Mouse (Mus musculus) mouse embryonic stem cell (cell line): ENCODE results near the gene Clpb.

Experiments
- in situ Hi-C, 2 experiments: fragments of 300-500 bp; cut with MboI; formaldehyde crosslinking; loops; 1 replicate in 1 of 2; 3 replicates in 1 of 2; pipeline ENCODE4 v1.14.3; 2019 to 2020; ENCODE audit warnings: low sequenced_read_pairs in 2 of 2, low pct_unique_long_range_greater_than_20kb in 1 of 2, mixed read lengths in 1 of 2; ENCODE audit not compliant: unreplicated experiment in 1 of 2

Gene Clpb

DNA sequence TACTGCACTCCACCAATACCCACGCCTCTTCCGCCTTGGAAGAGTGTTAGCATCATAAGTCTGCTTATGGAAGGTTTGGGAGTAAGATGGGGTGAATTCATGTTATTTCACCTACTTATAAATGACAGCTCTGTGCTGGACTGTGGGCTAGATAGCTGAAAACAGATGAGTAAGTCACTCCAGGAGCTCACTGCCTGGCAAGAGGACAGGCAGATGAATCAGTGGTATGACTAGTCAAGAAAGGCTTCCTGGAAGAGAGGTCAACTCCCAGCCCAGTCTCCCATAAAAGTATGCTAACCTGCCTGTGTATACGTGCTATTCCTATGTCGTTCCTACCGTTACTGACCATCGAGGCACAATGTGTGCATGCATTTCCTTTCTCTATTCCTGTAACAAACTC, 91.9 kb downstream of the Clpb start:
- in situ Hi-C loops, result no loop called here

DNA sequence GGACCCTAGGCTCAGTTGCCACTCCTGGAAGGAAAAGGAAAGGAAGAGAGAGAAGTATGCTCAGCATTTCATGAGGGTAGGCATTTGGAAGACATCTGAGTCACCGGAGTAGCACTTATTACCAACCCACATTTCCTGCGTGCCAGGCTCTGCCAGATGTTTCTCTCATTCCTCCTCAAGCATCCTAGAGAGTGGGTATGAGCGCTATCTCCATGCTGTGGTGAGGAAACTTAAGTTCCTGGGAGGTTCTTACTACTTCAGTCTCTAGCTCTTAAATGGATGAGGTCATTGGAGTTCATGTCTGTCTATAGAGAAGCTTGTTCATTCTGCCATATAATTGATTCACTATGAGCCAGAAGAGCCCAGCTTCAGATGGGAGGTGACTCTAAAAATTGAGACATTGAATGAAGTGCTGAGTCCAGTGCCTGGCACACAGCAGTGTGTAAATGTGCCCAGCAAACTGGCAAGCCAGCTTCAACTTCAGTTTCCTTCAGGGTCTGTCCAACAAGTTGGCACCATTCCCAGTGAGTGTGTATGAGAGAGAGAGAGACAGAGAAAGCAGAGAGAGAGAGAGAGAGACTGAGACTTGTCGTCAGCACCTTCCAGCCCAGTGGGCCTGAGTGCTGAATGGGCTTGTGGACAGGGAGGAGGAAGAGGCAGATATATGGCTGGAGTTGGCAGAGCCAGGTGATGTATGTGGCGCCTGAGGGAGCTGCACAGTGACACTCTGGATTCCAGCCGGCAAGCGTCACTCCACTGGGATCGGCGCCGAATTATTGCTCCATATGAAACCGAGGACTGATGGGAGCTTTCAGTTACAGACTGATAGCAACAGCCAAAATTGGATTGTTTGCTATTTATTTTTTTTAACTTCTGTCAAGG, 98.7 kb downstream of the Clpb start:
- in situ Hi-C loops, result no loop called here

DNA sequence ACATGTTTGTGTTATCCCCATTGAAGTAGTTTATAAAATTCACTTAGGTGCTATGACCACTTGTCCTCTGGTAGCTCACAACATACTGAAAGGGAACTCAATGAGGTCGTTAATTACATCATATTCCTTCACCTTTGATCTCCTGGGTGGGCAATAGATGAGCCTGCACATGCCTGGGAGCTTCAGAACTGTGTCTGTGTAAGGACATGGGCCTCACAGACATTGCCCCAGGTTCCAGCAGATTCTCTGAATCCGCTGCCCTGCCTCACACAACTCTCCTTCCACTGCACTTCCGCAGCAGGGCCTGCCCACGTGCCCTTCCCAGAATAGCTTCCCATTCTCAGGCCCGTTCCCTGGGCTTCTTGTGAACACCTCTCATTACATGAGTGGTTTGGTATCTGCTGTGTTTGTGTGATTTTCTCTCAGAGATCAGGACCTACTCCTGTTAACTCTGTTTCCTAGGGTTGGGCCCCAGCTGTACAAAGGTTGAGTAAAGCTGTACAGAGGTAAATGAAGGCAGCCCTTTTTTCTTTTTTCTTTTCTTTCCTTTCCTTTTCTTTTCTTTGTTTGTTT, 104.0 kb downstream of the Clpb start:
- in situ Hi-C loops, result no loop called here

DNA sequence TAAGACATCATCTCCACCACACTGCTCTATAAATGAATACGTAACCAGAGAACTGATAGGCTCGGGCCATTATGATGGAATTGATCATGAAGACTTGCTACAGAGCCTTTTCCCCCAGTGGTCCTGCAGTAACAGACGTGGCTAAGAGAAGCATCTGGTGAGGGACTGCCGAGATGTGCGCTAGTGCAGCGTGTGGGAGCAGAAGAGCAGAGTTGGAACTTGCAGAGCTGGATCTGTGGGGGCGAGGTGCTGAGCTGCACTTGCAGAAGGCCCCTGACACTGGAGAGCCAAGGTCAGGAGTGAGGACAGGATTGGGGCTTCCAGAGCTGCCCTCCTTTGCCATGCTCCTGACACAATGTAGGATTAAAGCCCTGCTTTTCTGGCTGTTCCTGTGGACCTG, 106.6 kb downstream of the Clpb start:
- in situ Hi-C loops, result no loop called here

DNA sequence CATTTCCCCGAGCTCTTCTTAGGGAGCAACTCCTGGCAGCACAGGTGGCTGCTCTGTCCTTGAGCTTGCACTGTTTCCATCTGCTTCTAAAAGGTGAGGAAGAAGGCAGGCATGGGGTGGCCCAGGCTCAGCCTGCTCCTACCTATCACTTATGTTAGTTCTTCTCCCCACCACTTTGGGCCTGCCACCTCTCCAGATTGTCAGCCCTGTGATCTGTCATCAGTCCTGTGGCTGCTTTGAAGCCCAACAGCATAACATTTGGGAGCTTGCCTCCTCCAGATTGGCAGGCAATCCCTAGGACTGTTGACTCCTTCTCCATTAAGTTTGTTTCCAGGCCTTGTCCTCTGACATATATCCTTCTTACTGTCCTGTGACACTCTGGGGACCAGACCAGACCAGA, 108.2 kb downstream of the Clpb start:
- in situ Hi-C loops, result no loop called here

DNA sequence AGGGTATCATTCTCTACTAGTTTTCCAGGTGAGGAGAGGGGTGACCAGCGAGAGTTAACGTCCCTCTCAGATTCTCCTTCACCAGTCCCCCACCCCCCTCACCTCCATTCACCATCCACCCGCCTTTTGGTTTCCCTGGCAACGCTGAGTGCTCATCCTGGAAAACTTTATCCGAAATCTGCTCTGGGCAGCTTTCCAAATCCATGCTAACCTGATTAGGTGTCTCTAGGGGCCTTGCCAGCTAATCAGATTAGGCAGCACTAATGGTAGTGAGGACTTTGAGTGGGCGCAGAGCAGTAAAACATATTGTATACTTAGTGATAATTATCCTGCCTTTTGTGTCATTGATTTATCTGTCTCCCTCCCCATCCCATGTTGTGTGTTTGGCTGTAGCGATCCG, 109.3 kb downstream of the Clpb start:
- in situ Hi-C loops, result no loop called here

DNA sequence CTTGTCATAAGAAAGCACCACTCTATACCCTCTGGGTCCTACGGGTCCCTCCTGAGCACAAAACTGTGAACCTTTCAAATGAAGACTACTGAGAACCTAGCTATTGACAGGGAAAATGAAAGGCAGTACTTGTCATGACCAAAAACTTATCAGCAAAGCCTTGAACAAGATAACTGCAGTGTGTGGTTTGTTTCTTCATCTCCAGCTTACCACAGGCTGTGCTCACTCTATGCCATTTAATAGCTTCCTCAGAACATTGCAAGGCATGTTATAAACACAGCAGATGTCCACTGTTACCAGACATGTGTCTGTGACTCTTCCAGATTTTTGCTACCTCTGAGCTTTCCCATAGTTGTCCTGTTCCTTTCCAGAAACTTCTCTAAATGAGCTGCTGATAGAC, 113.6 kb downstream of the Clpb start:
- in situ Hi-C loops, result no loop called here

DNA sequence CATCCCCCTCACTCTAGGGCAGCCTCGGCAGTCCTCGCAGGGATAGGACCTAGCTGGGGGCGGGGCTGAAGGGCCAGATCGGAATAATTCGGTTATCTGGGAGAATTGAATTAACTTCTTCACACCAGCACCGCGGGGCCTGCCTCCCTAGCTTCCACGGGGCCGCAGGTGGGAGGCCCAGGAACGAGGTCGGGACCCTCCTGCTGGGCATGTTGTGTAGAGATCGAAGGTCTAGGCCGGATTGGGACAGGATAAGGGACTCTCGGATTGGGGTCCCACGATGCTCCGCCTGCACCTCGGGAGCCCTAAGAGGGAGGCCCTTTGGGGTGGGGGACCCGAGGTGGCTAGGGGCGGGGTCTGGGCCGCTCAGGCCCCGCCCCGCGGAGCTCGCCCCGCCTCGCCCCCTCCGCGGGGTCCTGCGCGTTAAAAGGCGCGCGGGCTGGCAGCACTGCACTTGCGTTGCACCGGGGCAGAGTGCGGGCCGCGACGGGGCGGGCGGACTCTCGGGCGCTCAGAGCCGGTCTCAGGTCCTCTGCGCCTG, 154.5 kb downstream of the Clpb start, which contains the start of gene Phox2a:
Gene Phox2a (plus strand): TSS at position 453 of the 541 bp plus-strand sequence.
- in situ Hi-C loops, result no loop called here

DNA sequence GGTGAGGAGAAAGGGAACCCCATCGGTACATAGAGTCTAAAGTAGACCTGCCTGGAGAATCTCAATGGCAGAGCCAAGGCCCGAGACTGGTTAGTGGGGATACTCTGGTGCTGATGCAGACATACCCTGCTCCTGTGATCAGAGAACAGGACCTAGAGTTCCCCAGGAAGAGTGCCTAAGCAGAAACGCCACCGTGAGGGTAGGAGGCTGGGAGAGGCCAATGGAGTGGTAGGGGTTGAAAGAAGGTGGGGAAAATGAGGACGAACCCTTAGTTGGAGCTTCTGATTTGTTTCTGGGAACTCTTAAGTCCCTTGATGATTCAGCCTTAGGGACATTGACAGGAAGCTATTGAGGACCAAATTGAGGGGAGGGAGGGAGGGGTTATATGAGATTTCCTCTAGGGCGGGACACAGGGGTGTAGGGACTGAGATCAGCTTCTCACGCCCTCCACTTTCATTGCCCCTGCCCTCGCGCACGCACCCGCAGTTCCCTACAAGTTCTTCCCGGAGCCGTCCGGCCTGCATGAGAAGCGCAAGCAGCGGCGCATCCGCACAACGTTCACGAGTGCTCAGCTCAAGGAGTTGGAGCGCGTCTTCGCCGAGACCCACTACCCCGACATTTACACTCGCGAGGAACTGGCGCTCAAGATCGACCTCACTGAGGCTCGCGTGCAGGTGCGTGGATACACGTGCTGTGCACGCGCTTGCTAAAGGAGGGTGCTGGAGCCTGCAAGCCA, 157.0 kb downstream of the Clpb start:
- in situ Hi-C loops, result loop anchor here in 1 of 2 experiments (10.0 kb wide), 1 partner anchor 156 kb away; the partner anchor contains the start of gene Clpb

DNA sequence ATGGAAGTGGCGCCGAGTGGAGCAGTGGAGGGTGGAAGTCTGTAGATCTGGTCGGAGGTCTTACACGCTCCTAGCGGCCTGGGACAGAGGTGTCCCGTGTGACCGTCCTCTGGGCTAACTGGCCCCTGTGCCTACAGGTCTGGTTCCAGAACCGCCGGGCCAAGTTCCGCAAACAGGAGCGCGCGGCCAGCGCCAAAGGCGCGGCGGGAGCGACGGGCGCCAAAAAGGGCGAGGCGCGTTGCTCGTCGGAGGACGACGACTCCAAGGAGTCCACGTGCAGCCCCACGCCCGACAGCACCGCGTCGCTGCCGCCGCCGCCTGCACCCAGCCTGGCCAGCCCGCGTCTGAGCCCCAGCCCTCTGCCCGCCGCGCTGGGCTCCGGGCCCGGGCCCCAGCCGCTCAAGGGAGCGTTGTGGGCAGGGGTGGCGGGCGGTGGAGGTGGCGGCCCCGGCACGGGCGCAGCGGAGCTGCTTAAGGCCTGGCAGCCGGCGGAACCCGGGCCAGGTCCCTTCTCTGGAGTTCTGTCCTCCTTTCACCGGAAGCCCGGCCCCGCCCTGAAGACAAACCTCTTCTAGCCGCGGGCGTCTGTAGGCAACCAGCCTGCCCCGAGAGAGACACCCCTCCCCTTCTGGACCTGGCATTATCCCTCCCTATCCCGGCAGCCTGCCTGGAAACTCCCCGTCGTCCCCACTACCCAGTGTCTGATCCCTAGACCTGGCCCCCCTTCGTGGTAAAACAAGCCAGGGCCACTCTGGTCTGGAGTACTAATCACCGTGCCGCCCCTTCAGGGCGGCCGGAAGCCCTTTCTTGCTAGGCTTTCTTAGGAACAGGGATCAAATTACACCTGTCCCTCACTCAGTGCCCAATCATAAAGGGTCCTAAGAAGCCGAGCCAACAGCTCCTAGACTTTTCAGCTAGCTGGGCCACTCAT, 158.4 kb downstream of the Clpb start:
- in situ Hi-C loops, result loop anchor here in 1 of 2 experiments (10.0 kb wide), 1 partner anchor 157 kb away; the partner anchor contains the start of gene Clpb

DNA sequence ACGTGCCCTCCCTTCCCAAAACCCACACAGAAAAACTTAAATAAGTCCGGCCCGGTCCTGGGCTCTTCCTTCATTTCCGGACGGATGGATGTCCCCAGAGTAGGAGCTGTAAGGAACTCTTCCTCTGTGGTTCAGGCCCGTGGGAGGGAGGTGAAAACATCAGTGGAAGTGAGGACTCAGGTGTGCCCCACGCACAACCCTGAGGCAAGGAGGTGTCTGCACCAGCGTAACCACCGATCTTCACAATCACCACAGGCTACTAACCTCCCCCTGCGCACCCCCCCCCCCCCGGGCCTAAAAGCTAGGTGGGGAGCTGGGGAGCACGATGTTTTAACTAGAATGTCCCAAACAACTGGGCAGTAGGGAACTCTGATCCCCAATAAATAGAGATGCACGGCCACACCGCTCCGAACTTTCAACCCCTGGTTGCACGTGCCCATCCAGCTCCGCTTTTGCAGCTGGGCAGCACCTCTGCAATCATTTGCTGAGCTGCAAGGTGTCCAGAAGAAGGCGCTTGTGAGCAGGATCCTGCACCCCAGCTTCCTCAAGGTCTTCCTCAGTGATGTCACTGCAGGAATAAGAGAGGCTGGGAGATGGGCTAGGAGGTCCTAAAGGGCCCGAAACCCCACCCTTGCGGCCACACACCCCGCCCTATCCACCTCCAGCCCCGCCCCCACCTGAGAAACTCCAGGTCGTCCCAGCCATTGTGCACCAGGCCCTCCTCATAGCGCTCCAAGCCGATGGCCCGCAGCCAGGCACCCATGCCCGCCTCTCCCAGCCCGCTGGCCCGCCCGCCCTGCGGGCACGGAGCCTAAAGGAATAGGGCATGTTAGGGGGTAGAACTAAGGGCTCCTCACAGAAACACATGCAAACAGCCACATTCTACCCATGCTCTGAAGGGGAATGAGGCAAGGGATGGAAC, 159.7 kb downstream of the Clpb start:
- in situ Hi-C loops, result loop anchor here in 1 of 2 experiments (10.0 kb wide), 1 partner anchor 158 kb away; the partner anchor contains the start of gene Clpb

DNA sequence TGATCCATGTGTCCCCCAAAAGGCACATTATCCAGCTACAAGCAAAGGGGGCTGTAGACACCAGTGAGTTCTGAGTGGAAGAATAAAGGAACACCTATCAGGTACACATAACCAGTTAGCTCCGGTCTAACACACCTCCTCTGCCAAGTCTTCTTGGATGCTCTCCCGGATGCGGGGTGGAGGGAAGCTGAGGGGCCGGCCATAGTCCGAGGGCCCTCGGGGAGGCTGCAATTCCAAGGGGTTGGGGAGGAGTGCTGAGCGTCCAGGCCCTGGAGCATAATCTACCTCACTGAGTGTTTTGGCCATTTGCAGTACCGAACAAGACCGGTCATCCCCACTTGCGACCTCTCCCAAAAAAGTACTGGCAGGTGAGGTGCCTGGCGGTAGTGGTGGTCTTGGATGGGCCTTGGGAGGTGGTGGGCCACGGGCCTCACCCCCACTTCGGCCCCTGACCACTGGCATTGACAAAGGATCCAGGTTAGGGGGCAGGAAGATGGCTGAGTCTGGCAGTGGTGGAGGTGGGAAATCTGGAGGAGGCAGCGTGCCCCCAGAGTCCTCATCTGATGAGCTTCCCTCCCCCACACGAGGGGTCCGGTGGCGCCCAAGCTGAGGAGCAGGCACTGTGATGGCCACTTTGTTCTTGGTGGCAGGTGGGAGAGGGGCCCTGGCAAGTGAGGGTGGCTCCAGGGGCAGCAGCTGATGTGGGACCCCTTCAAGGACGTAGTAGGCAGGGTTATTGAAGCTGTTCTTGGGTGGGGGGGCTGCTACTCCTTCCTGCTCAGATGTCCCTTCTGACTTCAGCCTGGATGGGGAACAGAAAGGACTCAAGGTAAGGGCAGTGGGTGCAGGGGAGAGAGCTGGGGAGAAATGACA, 160.6 kb downstream of the Clpb start:
- in situ Hi-C loops, result loop anchor here in 1 of 2 experiments (10.0 kb wide), 1 partner anchor 159 kb away; the partner anchor contains the start of gene Clpb

DNA sequence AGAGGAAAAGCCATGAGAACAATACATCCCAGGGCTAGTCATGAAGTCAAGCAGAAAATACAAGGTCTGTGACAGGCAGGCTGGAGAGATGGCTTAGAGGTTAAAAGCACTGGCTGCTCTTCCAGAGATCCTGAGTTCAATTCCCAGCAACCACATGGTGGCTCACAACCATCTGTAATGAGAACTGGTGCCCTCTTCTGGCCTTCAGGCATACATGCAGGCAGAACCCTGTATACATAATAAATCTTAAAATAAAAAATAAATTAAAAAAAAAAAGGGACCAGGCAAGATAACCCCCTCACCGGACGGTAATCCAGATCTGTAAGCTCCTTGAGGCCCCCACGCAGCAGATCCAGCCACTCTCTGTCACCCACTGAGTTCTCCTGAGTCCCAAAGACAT, 166.9 kb downstream of the Clpb start:
- in situ Hi-C loops, result no loop called here

DNA sequence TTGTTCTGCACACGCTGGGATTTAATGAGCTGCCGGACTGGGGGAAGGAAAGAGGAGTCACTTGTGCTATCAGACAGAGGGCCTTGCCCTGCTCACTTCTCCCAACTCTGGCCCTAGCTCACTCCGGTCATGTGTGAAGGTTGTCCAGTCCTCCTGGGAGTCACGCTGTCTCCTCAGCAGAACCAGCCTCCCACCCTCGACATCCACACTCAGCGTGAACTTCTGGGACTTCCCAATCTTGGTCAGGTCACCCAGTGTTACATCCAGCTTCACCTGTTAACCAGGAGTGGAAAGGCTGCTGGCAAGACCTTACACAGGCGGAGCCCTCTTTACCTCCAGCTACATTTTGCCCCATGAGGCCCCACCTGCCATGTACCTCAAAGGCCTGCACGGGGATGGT, 168.0 kb downstream of the Clpb start:
- in situ Hi-C loops, result no loop called here

DNA sequence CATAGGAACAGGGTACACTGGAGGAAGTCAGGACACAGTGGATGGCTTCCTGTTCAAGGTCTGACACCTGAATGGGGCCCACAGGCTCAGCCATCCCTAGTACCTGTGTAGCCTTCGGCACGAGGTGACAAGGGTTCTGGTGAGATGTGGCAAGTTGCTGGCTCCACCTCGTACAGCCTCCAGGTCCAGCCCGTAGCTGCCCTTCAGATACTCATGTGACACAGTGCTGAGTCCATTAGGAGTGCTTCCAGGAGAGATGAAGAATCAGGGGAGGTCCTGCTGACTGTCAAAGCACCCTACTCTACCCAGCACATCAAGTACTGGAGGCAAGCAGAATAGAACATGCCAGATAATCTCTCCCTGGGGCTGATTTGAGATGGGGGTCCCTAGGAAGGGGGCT, 168.9 kb downstream of the Clpb start:
- in situ Hi-C loops, result no loop called here

DNA sequence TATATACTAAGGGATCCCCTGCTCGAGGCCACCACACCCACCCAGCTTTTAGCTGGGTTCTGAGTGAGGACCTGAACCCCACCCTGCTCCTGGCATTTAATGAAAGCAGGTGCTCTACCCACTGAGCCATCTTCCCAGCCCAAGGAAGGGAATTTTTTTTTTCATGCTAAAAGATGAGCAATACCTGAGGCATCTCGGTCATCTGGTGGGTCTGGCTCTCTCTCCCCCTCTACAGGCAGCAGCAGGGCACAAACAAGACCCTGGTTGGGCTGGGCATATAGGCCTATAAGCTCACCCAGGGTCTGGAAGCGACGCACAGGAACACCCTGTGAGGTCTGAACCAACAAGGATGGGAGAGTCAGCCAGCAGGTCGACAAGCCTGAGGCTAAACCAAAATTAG, 169.9 kb downstream of the Clpb start:
- in situ Hi-C loops, result no loop called here
